ENCODE assay signal across 26 mouse cellular contexts in the genomic region with DNA sequence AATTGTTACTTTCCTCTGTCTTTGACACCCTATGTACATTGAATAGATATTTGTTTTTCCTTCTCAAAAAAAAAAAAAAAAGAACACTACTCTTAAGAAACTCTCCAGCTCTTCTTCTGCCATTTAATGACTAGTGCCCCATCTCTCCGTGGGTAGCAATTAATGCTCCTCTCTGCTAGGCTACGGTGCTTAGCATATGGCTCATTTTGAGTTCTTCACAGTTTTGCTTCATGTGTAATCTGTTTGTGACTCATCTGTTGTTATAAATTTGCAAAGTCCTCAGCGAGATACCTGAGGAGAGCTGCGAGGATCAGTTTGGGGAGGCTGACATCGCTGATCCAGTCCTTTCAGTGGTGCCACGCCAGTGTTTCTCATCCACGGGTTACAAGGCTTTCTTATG.
DNase-seq lines count a peak whose midpoint lies in the region; ATAC-seq and TF ChIP-seq lines count a peak whose summit lies in the region.
"Had no signal": no experiment of that assay in that cellular context is flagged by ENCODE, and none has a peak within 500 bp of the region (broad histone marks: within the 10 kb centered on the region; RNA-seq: fewer than 3 reads in every experiment).

No protein-coding gene starts in this region.

- H3K9ac ChIP-seq in forebrain, embryonic 14.5 days (ENCODE audit: low read length): no peak overlapping the region
- no peak overlapping the region for H3K9ac ChIP-seq in forebrain, embryonic 11.5 days (ENCODE audit: low read length)
- H3K9ac ChIP-seq in midbrain, postnatal 0 days (replicated peaks; ENCODE audit: low read length, poor library complexity, severe bottlenecking): no peak overlapping the region
- H3K9ac ChIP-seq: embryonic facial prominence, embryonic 12.5 days; embryonic facial prominence, embryonic 15.5 days; forebrain, embryonic 12.5 days; heart, embryonic 12.5 days; heart, embryonic 15.5 days; hindbrain, embryonic 14.5 days had no signal

- DNase-seq in forebrain, embryonic 14.5 days (ENCODE audit: low spot score): peak; percentile 33
- no peak for DNase-seq in forebrain, embryonic 11.5 days (ENCODE audit: low spot score)
- DNase-seq in heart, adult 11 months: peak; percentile 54
- DNase-seq in heart, postnatal 25 days (ENCODE audit: low spot score): no peak
- no peak for DNase-seq in midbrain, embryonic 10.5 days (ENCODE audit: low spot score)
- DNase-seq in midbrain, postnatal 0 days (ENCODE audit: low spot score): no peak
- DNase-seq in brain, adult 2 months (ENCODE audit: low read depth, low spot score): peak; percentile 71
- DNase-seq in kidney, postnatal 25 days: no peak
- DNase-seq: adrenal gland, adult 8-10 months; adrenal gland, postnatal 25 days; cerebellum, adult 11 months; cerebellum, adult 2 months; cerebellum, adult 9-11 months; cerebellum, postnatal 25 days; gastrocnemius, adult 2 months; gastrocnemius, postnatal 14 days; heart, adult 18-20 months; heart, postnatal 10 days; heart, postnatal 4 days had no signal

- no peak overlapping the region for H3K4me3 ChIP-seq in forebrain, embryonic 14.5 days (ENCODE audit: low read depth, low read length)
- no peak overlapping the region for H3K4me3 ChIP-seq in forebrain, embryonic 11.5 days (ENCODE audit: low read depth, low read length)
- H3K4me3 ChIP-seq in midbrain, embryonic 10.5 days: no peak overlapping the region
- H3K4me3 ChIP-seq in midbrain, postnatal 0 days (ENCODE audit: low read depth, low read length): no peak overlapping the region
- H3K4me3 ChIP-seq: embryonic facial prominence, embryonic 12.5 days; embryonic facial prominence, embryonic 15.5 days; forebrain, embryonic 12.5 days; gastrocnemius, adult 2 months; heart, embryonic 12.5 days; heart, embryonic 15.5 days had no signal

- intact Hi-C loops in heart, postnatal 25 days (cut with DNase I): no loop called here

- H3K27me3 ChIP-seq in forebrain, embryonic 14.5 days (replicated peaks; ENCODE audit: control insufficient read depth, insufficient read depth, low read length): no peaks in the 10 kb centered on the region
- H3K27me3 ChIP-seq in forebrain, embryonic 11.5 days (ENCODE audit: control insufficient read depth, insufficient read depth, low read length): no peaks in the 10 kb centered on the region
- H3K27me3 ChIP-seq in midbrain, embryonic 10.5 days (ENCODE audit: low read depth, poor library complexity, severe bottlenecking): no peaks in the 10 kb centered on the region
- H3K27me3 ChIP-seq in midbrain, postnatal 0 days (ENCODE audit: insufficient read depth, low read length): no peaks in the 10 kb centered on the region
- H3K27me3 ChIP-seq: embryonic facial prominence, embryonic 12.5 days; embryonic facial prominence, embryonic 15.5 days; forebrain, embryonic 12.5 days; heart, embryonic 12.5 days; heart, embryonic 15.5 days had no signal

- H3K36me3 ChIP-seq in forebrain, embryonic 14.5 days (ENCODE audit: control insufficient read depth, insufficient read depth, low read length): no peaks in the 10 kb centered on the region
- no peaks in the 10 kb centered on the region for H3K36me3 ChIP-seq in forebrain, embryonic 11.5 days (ENCODE audit: control insufficient read depth, insufficient read depth, low read length)
- H3K36me3 ChIP-seq in midbrain, embryonic 10.5 days: no peaks in the 10 kb centered on the region
- H3K36me3 ChIP-seq in midbrain, postnatal 0 days (ENCODE audit: insufficient read depth, low read length): no peaks in the 10 kb centered on the region
- H3K36me3 ChIP-seq: embryonic facial prominence, embryonic 12.5 days; embryonic facial prominence, embryonic 15.5 days; forebrain, embryonic 12.5 days; heart, embryonic 12.5 days; heart, embryonic 15.5 days had no signal

- no peak overlapping the region for H3K4me2 ChIP-seq in forebrain, embryonic 14.5 days (ENCODE audit: low read length)
- no peak overlapping the region for H3K4me2 ChIP-seq in forebrain, embryonic 11.5 days (ENCODE audit: low read depth, low read length, severe bottlenecking)
- H3K4me2 ChIP-seq in midbrain, postnatal 0 days (ENCODE audit: low read depth, low read length, poor library complexity, severe bottlenecking): no peak overlapping the region
- H3K4me2 ChIP-seq: embryonic facial prominence, embryonic 12.5 days; embryonic facial prominence, embryonic 15.5 days; forebrain, embryonic 12.5 days; heart, embryonic 12.5 days; heart, embryonic 15.5 days; hindbrain, embryonic 14.5 days had no signal

- no peak for TF ChIP-seq CTCF in midbrain, postnatal 0 days (IDR thresholded peaks at IDR 0.05)

- peaks cover 19% of the 10 kb centered on the region for H3K4me1 ChIP-seq in forebrain, embryonic 14.5 days (ENCODE audit: control insufficient read depth, insufficient read depth, low read length)
- peaks cover 6% of the 10 kb centered on the region for H3K4me1 ChIP-seq in forebrain, embryonic 11.5 days (replicated peaks; ENCODE audit: control insufficient read depth, insufficient read depth, low read length)
- H3K4me1 ChIP-seq in midbrain, embryonic 10.5 days: peaks cover 17% of the 10 kb centered on the region
- no peaks in the 10 kb centered on the region for H3K4me1 ChIP-seq in midbrain, postnatal 0 days (ENCODE audit: insufficient read depth, low read length)
- H3K4me1 ChIP-seq: embryonic facial prominence, embryonic 12.5 days; embryonic facial prominence, embryonic 15.5 days had no signal

- H3K27ac ChIP-seq in forebrain, embryonic 14.5 days (ENCODE audit: low read depth, low read length): no peak overlapping the region
- H3K27ac ChIP-seq in forebrain, embryonic 11.5 days (ENCODE audit: low read depth, low read length): no peak overlapping the region
- 0 out of 2 replicates have a peak overlapping the region, but pooled peaks have one; percentile 33 for H3K27ac ChIP-seq in midbrain, embryonic 10.5 days (replicated peaks)
- no peak overlapping the region for H3K27ac ChIP-seq in midbrain, postnatal 0 days (ENCODE audit: low read depth, low read length)
- H3K27ac ChIP-seq: embryonic facial prominence, embryonic 12.5 days; embryonic facial prominence, embryonic 15.5 days; forebrain, embryonic 12.5 days; gastrocnemius, adult 2 months; heart, embryonic 15.5 days; hindbrain, embryonic 14.5 days had no signal

- 38% methylated on average over 7 of the region's 7 CpGs for WGBS in forebrain, embryonic 14.5 days
- 46% methylated on average over 7 of the region's 7 CpGs for WGBS in forebrain, embryonic 11.5 days
- 61% methylated on average over 7 of the region's 7 CpGs for WGBS in midbrain, embryonic 10.5 days
- WGBS in midbrain, postnatal 0 days: 64% methylated on average over 7 of the region's 7 CpGs

- no peaks in the 10 kb centered on the region for H3K9me3 ChIP-seq in forebrain, embryonic 14.5 days (replicated peaks; ENCODE audit: control insufficient read depth, low read length)
- H3K9me3 ChIP-seq in forebrain, embryonic 11.5 days (ENCODE audit: control insufficient read depth, low read length): no peaks in the 10 kb centered on the region
- no peaks in the 10 kb centered on the region for H3K9me3 ChIP-seq in midbrain, embryonic 10.5 days (replicated peaks)
- H3K9me3 ChIP-seq in midbrain, postnatal 0 days (ENCODE audit: low read length): no peaks in the 10 kb centered on the region
- H3K9me3 ChIP-seq: embryonic facial prominence, embryonic 12.5 days; embryonic facial prominence, embryonic 15.5 days; forebrain, embryonic 12.5 days; heart, embryonic 12.5 days; heart, embryonic 15.5 days had no signal

- no peak for ATAC-seq in forebrain, embryonic 14.5 days
- ATAC-seq in forebrain, embryonic 11.5 days (replicated peaks; ENCODE audit: low FRiP score): no peak
- no peak for ATAC-seq in midbrain, postnatal 0 days (ENCODE audit: low FRiP score)
- ATAC-seq: activated CD4-positive, CD25-positive, alpha-beta regulatory T cell, adult 4 months had no signal

Comparison
In these comparisons a context has a peak if more than half of its experiments do, and no peak if none do; other contexts are left out.
1. DNase-seq: peak in forebrain, embryonic 14.5 days (single experiment), heart, adult 11 months (single experiment) and brain, adult 2 months (single experiment); none in forebrain, embryonic 11.5 days (single experiment), heart, postnatal 25 days (single experiment), midbrain, embryonic 10.5 days (single experiment), midbrain, postnatal 0 days (single experiment) and kidney, postnatal 25 days (0 of 2).